Mouse (Mus musculus): ENCODE results near the gene Cd72.

- TF ChIP-seq CTCF (IDR thresholded peaks at IDR 0.05; ENCODE audit: control insufficient read depth, insufficient read depth, insufficient read length) (no peak), USF1 (IDR thresholded peaks at IDR 0.05; ENCODE audit: low read depth) (no peak), MYOD1 (IDR thresholded peaks at IDR 0.05; ENCODE audit: control insufficient read depth, insufficient read length, low read depth) (no peak), MAX (IDR thresholded peaks at IDR 0.05) (no peak), MYOG (IDR thresholded peaks at IDR 0.05; ENCODE audit: control insufficient read depth, extremely low read depth, insufficient read length) (no peak), CEBPB (IDR thresholded peaks at IDR 0.05; ENCODE audit: low read depth) (no peak), FOSL1 (IDR thresholded peaks at IDR 0.05; ENCODE audit: insufficient read depth, low read length, poor library complexity, severe bottlenecking) (no peak)
These were observed 53.5 kb downstream of the Cd72 start for GRCm38 (mm10) chr4:43400976-43401375.
